Mouse (Mus musculus) testis, adult 2 months (tissue): ENCODE results near the gene Prok2.
A peak's percentile ranks its signal among the peaks of the same experiment; 100 is the strongest.

Experiments used
- CTCF ChIP-seq: fragments of 200-500 bp; IDR thresholded peaks from 2 replicates; pipeline ENCODE4 v1.5.1; 2012; ENCODE audit warnings: low read depth, mild to moderate bottlenecking, inconsistent platforms, low read length, moderate library complexity; ENCODE audit not compliant: control insufficient read depth, insufficient read depth, insufficient replicate concordance
- POLR2A ChIP-seq: fragments of 200-500 bp; IDR thresholded peaks from 2 replicates; pipeline ENCODE4 v1.6.1; 2012; ENCODE audit warnings: low read depth, mild to moderate bottlenecking, inconsistent platforms, low read length, moderate library complexity; ENCODE audit not compliant: control insufficient read depth

DNA sequence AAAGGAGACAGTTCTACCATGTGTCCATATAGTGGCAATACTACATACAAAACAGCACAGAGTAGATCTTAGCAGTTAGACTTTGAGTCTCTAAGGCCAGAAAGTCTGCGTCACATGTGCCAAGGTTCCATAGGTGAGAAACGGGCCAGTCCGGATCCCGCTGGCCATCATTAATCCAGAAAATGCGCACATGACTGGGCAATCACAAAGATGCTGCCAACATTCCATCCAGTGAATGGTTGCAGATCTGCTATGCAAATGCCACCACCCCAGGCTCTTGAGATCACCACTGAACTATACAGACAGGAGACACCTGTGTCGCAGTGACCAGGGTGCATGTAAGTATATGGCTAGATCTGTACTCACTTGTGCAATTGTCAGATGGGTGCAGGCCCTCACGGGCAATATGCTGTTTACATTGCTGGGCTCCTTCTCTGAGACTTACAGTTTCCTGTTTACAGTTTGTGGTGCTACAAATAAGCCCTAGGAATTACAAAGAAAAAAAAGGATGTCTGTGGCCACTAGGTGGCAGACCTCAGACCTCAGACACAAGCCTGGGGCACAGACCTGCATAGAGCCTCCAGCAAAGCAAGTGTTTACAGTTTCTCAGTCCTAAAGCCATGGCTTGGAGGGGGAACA, 55.6 kb downstream of the Prok2 start:
- TF ChIP-seq CTCF (peak; percentile 52; the same call in 1 of the 2 replicates), POLR2A (no peak)
